Mouse (Mus musculus) lung, postnatal 36 days (tissue): ENCODE results near the gene Apol8.
A peak's percentile ranks its signal among the peaks of the same experiment; 100 is the strongest.

Source experiments
- DNase-seq: peaks from one replicate; pipeline ENCODE4 v3.0.0; 2022; ENCODE audit warnings: mixed read lengths

Apol8 gene

GRCm38 (mm10) chr15:77784039-77784824 is 27.4 kb upstream of the Apol8 start:
- no peak for DNase-seq

- peak; percentile 79 for DNase-seq
Observed at GRCm38 (mm10) chr15:77782449-77783014, 25.7 kb upstream of the Apol8 start.

GRCm38 (mm10) chr15:77775186-77775963 is 18.6 kb upstream of the Apol8 start:
- DNase-seq: peak; percentile 83

GRCm38 (mm10) chr15:77774303-77774702 is 17.5 kb upstream of the Apol8 start:
- DNase-seq: no peak

GRCm38 (mm10) chr15:77773099-77773915 is 16.5 kb upstream of the Apol8 start:
- no peak for DNase-seq

GRCm38 (mm10) chr15:77770942-77771341 is 14.1 kb upstream of the Apol8 start:
- DNase-seq: no peak

- no peak for DNase-seq
Observed at GRCm38 (mm10) chr15:77770341-77770740, 13.5 kb upstream of the Apol8 start.

- no peak for DNase-seq
Observed at GRCm38 (mm10) chr15:77766981-77767380, 10.2 kb upstream of the Apol8 start.

GRCm38 (mm10) chr15:77765484-77766093 is 8.8 kb upstream of the Apol8 start:
- no peak for DNase-seq

- peak; percentile 84 for DNase-seq
Observed at GRCm38 (mm10) chr15:77764391-77765006, 7.7 kb upstream of the Apol8 start.

- DNase-seq: no peak
Observed at GRCm38 (mm10) chr15:77763702-77764101, 6.9 kb upstream of the Apol8 start.

GRCm38 (mm10) chr15:77763050-77763449 is 6.2 kb upstream of the Apol8 start:
- DNase-seq: no peak

- peak; percentile 44 for DNase-seq
Observed at GRCm38 (mm10) chr15:77761561-77762380, 5.0 kb upstream of the Apol8 start.

- no peak for DNase-seq
Observed at GRCm38 (mm10) chr15:77761083-77761482, 4.3 kb upstream of the Apol8 start.

- DNase-seq: no peak
Observed at GRCm38 (mm10) chr15:77760037-77760436, 3.2 kb upstream of the Apol8 start.

- DNase-seq: no peak
Observed at GRCm38 (mm10) chr15:77757586-77758226, 903 bp upstream of the Apol8 start.

- no peak for DNase-seq
Observed at GRCm38 (mm10) chr15:77756081-77756480, 722 bp downstream of the Apol8 start.

GRCm38 (mm10) chr15:77755132-77755531 is 1.7 kb downstream of the Apol8 start:
- DNase-seq: no peak

- no peak for DNase-seq
Observed at GRCm38 (mm10) chr15:77752443-77752842, 4.4 kb downstream of the Apol8 start.

- peak; percentile 75 for DNase-seq
Observed at GRCm38 (mm10) chr15:77750461-77750860, 6.3 kb downstream of the Apol8 start.
